Mouse (Mus musculus) midbrain, embryonic 13.5 days (tissue): ENCODE measurements around the gene Pbld1. TPM values are rescaled to one million over a fixed set of nuclear protein-coding genes. Genes with fewer than 3 reads are reported as not detected.

Experiments
- ATAC-seq: fragments of 200-750 bp; cut with Nextera tagmentation; 2 replicates; pipeline ENCODE4 v1.8.0; 2017; ENCODE audit warnings: mild to moderate bottlenecking, moderate TSS enrichment, moderate library complexity
- H3K27ac ChIP-seq: fragments of 300-500 bp; sonication (generic); 2 replicates; pipeline ENCODE4 v1.5.1; 2015; ENCODE audit warnings: inconsistent platforms, mild to moderate bottlenecking, moderate library complexity
- H3K27me3 ChIP-seq: fragments of 300-500 bp; sonication (generic); 2 replicates; pipeline ENCODE4 v1.6.1; 2015; ENCODE audit warnings: mild to moderate bottlenecking, inconsistent platforms
- H3K36me3 ChIP-seq: fragments of 300-500 bp; sonication (generic); 2 replicates; pipeline ENCODE4 v1.6.1; 2015; ENCODE audit warnings: mild to moderate bottlenecking, inconsistent platforms
- H3K4me1 ChIP-seq: fragments of 300-500 bp; sonication (generic); replicated peaks from 2 replicates; pipeline ENCODE4 v1.6.1; 2015; ENCODE audit warnings: inconsistent platforms
- H3K4me2 ChIP-seq: fragments of 300-500 bp; sonication (generic); replicated peaks from 2 replicates; pipeline ENCODE4 v1.6.1; 2015; ENCODE audit warnings: moderate library complexity, mild to moderate bottlenecking, inconsistent platforms
- H3K4me3 ChIP-seq: fragments of 300-500 bp; sonication (generic); replicated peaks from 2 replicates; pipeline ENCODE4 v1.5.1; 2015; ENCODE audit warnings: mild to moderate bottlenecking, inconsistent platforms
- H3K9ac ChIP-seq: fragments of 300-500 bp; sonication (generic); replicated peaks from 2 replicates; pipeline ENCODE4 v1.6.1; 2015; ENCODE audit warnings: mild to moderate bottlenecking, inconsistent platforms
- H3K9me3 ChIP-seq: fragments of 300-500 bp; sonication (generic); 2 replicates; pipeline ENCODE4 v1.6.1; 2016; ENCODE audit warnings: mild to moderate bottlenecking, inconsistent platforms
- WGBS: fragments of 180-500 bp; shearing (Covaris S2); methylation state at CpG from one replicate; pipeline ENCODE4 v1.1.7; 2015; 5-methylcytosine and 5-hydroxymethylcytosine counted together
- polyA plus RNA-seq: library from polyadenylated mRNA; unstranded; fragments of >200 nt; fragmentation: Nextera tagmentation; extraction: Ambion mirVana; gene quantifications from 2 replicates; pipeline ENCODE4 v1.2.1, GENCODE M21; 2015

Gene Pbld1
- polyA plus RNA-seq, 1 experiment from 2014 or later = 1.0 TPM

- Histone ChIP-seq H3K9me3 (no peaks in the 10 kb centered on the region), H3K9ac (peak overlapping the region; percentile 100), H3K4me3 (peak overlapping the region; percentile 90), H3K4me2 (peak overlapping the region; percentile 92), H3K4me1 (peaks cover 58% of the 10 kb centered on the region), H3K36me3 (no peaks in the 10 kb centered on the region), H3K27ac (peak overlapping the region; percentile 100), H3K27me3 (no peaks in the 10 kb centered on the region)
- no peak for ATAC-seq
- WGBS = 8% methylated on average over 6 of the region's 6 CpGs
These were observed 34.4 kb upstream of the Pbld1 start for GRCm38 (mm10) chr10:63025491-63026011.

- Histone ChIP-seq H3K4me1 (peaks cover 51% of the 10 kb centered on the region), H3K27me3 (no peaks in the 10 kb centered on the region), H3K4me2 (peak overlapping the region; percentile 92), H3K9ac (peak overlapping the region; percentile 49; the same call in 1 of the 2 replicates), H3K9me3 (no peaks in the 10 kb centered on the region), H3K4me3 (peak overlapping the region; percentile 90), H3K36me3 (no peaks in the 10 kb centered on the region), H3K27ac (peak overlapping the region; percentile 100)
- ATAC-seq = no peak
- WGBS = 1% methylated on average over 8 of the region's 8 CpGs
These were observed 33.7 kb upstream of the Pbld1 start for GRCm38 (mm10) chr10:63026156-63026794.

DNA sequence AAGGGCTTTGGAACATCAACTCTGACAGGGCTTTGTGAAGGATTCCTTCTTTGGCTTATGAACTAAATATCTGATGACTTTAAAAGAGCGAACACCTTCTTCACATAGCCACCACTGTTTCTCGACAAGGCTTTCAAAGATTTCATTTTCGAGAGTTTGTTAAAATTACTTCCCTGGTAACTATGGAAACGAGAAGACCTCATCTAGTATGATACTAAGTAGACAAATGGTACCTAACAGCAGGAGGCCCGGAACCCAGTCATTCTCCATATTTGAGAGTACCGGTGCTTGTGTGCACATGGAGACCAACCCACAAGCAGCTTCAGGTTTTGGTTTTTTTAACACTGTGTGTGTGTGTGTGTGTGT, 33.2 kb upstream of the Pbld1 start:
- H3K9me3 ChIP-seq = no peaks in the 10 kb centered on the region
- no peaks in the 10 kb centered on the region for H3K36me3 ChIP-seq
- H3K9ac ChIP-seq = peak overlapping the region; percentile 49; the same call in 1 of the 2 replicates
- WGBS = 16% methylated on average over 6 of the region's 6 CpGs
- no peak for ATAC-seq
- H3K4me1 ChIP-seq = peaks cover 46% of the 10 kb centered on the region
- no peaks in the 10 kb centered on the region for H3K27me3 ChIP-seq
- H3K27ac ChIP-seq = peak overlapping the region; percentile 100
- peak overlapping the region; percentile 90 for H3K4me3 ChIP-seq
- peak overlapping the region; percentile 92 for H3K4me2 ChIP-seq

GRCm38 (mm10) chr10:63027376-63028161, 32.4 kb upstream of the Pbld1 start:
- Histone ChIP-seq H3K4me1 (peaks cover 42% of the 10 kb centered on the region), H3K27ac (peak overlapping the region; percentile 100), H3K4me3 (no peak overlapping the region), H3K36me3 (no peaks in the 10 kb centered on the region), H3K4me2 (peak overlapping the region; percentile 92), H3K27me3 (no peaks in the 10 kb centered on the region), H3K9ac (no peak overlapping the region), H3K9me3 (no peaks in the 10 kb centered on the region)
- WGBS = 87% methylated on average over 10 of the region's 10 CpGs
- no peak for ATAC-seq

DNA sequence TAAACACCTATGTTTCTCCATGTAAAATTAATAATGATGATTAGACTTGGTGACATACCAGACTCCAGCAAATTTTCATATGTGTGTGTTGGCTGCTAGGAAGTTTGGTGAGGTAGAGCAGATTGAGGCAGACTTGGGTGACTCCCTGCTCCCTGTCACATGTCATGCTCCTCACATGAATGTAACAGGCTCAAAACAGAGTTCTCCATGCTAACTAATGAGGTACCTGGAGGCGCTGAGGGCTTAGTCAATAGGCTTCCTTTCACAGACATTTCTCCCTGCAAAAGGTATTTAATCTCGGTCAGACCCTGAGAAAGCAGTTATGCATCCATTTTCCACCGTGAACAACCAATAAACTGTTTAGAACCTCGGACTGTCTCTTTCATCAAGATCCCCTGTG, 31.6 kb upstream of the Pbld1 start:
- peaks cover 42% of the 10 kb centered on the region for H3K4me1 ChIP-seq
- peak overlapping the region; percentile 61 for H3K27ac ChIP-seq
- no peak overlapping the region for H3K4me2 ChIP-seq
- no peaks in the 10 kb centered on the region for H3K36me3 ChIP-seq
- no peak for ATAC-seq
- H3K9ac ChIP-seq = no peak overlapping the region
- H3K27me3 ChIP-seq = no peaks in the 10 kb centered on the region
- H3K9me3 ChIP-seq = no peaks in the 10 kb centered on the region
- no peak overlapping the region for H3K4me3 ChIP-seq
- WGBS = 44% methylated on average over 4 of the region's 4 CpGs

- ATAC-seq = no peak
- no peak overlapping the region for H3K27ac ChIP-seq
- H3K4me3 ChIP-seq = no peak overlapping the region
- H3K9me3 ChIP-seq = no peaks in the 10 kb centered on the region
- H3K36me3 ChIP-seq = no peaks in the 10 kb centered on the region
- 77% methylated on average over 3 of the region's 3 CpGs for WGBS
- no peak overlapping the region for H3K9ac ChIP-seq
- H3K4me1 ChIP-seq = peaks cover 18% of the 10 kb centered on the region
- no peak overlapping the region for H3K4me2 ChIP-seq
- no peaks in the 10 kb centered on the region for H3K27me3 ChIP-seq
These were observed 27.7 kb upstream of the Pbld1 start for GRCm38 (mm10) chr10:63032267-63032666.

DNA sequence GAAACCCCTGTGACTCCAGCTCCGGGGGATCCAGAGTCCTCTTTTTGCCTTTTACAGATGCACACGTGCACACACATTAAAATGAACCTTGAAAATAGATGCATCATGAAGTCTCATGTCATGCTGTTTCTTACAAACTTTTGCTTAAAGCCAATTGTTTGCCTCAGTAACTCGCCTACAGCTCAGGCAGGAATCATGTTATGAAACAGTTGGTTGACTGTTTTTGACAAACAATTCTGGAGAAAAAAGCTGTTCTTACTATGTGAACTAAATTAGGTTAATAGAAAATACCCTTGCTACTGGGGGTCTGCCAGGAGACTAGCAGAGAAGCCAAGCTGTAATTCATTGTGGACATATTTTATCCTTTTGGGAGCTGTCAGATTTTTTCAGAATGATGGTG, 27.0 kb upstream of the Pbld1 start:
- Histone ChIP-seq H3K9me3 (no peaks in the 10 kb centered on the region), H3K9ac (no peak overlapping the region), H3K4me2 (no peak overlapping the region), H3K27me3 (no peaks in the 10 kb centered on the region), H3K4me3 (no peak overlapping the region), H3K36me3 (no peaks in the 10 kb centered on the region), H3K4me1 (peaks cover 11% of the 10 kb centered on the region), H3K27ac (no peak overlapping the region)
- no peak for ATAC-seq
- WGBS = 74% methylated on average over 3 of the region's 3 CpGs

DNA sequence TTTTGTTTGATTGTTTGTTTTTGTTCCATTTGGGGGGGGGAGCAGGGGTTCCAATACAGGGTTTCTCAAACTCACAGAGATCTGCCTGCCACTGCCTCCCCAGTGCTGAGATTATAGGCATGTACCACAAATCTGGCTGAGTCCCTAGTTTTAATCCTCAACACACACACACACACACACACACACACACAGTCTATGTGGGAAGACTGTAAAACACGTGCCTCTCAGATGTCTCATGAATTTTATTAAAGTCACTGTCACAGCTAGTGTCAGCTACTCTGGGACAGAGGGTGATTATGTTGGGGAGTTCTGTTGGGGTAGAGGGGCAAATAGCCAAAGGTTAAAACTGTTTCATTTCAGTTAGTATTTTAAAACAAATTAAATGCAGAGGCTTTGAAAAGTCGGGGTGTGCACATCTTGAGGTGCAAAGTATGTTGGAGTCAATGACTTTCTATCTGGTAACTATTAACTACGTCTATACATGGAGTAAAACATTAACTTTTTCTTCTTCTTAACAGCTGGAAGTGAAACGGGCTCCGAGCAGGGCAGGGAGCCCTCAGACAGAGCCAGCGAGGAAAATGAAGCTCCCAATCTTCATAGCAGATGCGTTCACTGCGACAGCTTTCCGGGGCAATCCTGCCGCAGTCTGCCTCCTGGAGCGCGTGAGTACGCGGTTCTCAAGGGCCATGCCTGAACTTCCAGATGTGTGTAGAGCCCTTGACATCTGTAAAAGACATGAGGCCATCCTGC, 21.2 kb upstream of the Pbld1 start:
- H3K27ac ChIP-seq = no peak overlapping the region
- no peaks in the 10 kb centered on the region for H3K27me3 ChIP-seq
- no peaks in the 10 kb centered on the region for H3K4me1 ChIP-seq
- no peak overlapping the region for H3K9ac ChIP-seq
- WGBS = 86% methylated on average over 14 of the region's 14 CpGs
- no peak overlapping the region for H3K4me2 ChIP-seq
- no peak overlapping the region for H3K4me3 ChIP-seq
- H3K9me3 ChIP-seq = no peaks in the 10 kb centered on the region
- no peaks in the 10 kb centered on the region for H3K36me3 ChIP-seq
- ATAC-seq = no peak

DNA sequence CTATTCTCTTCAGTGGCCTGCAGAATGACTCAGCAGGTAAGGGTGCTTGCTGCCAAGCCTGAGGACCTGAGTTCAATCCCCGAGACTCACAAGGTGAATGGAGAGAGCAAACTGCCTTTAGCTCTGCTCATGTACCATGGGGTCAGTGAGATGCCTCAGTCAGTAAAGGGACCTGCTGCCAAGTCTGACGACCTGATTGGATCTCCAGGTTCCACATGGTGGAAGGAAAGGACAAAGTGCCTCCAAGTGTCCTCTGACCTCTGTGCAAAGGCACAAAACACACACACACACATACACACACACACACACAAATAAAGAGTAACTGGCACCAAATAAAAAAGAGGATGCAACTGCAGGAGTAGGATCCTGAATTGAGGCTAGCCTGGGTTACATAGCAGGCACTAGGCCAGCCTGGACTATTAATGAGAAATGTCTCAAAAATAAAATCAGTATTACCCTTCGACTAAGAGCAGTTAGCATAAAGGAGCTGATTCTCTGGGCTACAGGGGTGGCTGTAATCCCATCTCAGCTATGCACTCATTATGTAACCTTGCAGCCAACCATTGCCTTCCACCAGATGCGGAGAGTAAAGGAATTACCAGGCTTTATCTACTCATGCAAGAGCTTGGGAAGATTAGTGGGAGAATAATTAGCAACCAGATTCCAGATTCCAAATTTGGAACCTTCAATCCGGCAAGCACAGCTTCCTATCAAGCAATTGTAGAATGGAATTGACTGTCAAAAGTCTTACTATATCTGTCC, 19.9 kb upstream of the Pbld1 start:
- no peak overlapping the region for H3K4me3 ChIP-seq
- no peaks in the 10 kb centered on the region for H3K9me3 ChIP-seq
- H3K27me3 ChIP-seq = no peaks in the 10 kb centered on the region
- no peak overlapping the region for H3K4me2 ChIP-seq
- H3K36me3 ChIP-seq = no peaks in the 10 kb centered on the region
- H3K4me1 ChIP-seq = no peaks in the 10 kb centered on the region
- no peak for ATAC-seq
- H3K27ac ChIP-seq = no peak overlapping the region
- WGBS = 67% methylated on average over 5 of the region's 5 CpGs
- no peak overlapping the region for H3K9ac ChIP-seq

DNA sequence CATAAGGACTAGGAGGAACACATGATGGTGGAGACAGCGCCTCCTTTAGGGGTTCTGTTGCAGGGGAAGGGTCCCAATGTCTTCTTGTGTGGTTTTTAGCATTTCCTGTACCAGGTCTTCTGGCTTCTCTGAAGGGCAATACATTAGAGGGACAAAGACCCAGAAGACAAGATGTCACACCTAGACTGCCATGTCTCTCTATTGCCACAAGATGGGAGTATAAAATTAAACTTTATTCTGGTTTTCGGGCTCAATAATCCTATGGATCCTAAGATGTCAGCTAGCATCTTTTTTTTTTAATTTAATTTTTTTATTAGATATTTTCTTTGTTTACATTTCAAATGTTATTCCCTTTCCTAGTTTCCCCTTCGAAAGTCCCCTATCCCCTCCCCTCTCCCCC, 16.8 kb upstream of the Pbld1 start:
- no peak overlapping the region for H3K4me2 ChIP-seq
- no peak overlapping the region for H3K4me3 ChIP-seq
- no peaks in the 10 kb centered on the region for H3K9me3 ChIP-seq
- H3K9ac ChIP-seq = no peak overlapping the region
- no peaks in the 10 kb centered on the region for H3K36me3 ChIP-seq
- no peak for ATAC-seq
- no peaks in the 10 kb centered on the region for H3K4me1 ChIP-seq
- no peak overlapping the region for H3K27ac ChIP-seq
- no peaks in the 10 kb centered on the region for H3K27me3 ChIP-seq
- 71% methylated on average over 3 of the region's 3 CpGs for whole genome bisulfite sequencing

DNA sequence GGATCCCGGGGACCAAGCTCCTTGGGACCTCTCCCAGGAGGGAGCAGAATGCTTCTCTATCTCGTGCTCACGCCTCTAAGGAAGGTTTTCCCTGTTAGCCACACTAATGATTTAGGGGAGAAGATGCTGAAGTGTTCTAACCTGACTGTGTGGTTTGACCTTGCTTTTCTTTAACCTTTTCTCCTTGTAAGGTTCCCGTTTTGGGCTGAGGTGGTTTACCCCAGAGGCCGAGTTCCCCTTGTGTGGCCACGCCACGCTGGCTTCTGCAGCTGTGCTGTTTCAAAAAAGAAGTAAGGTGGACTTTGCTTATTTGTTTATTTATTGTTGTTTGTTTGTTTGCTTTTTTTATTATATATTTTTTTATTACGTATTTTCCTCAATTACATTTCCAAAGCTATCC, 12.2 kb upstream of the Pbld1 start:
- WGBS = 94% methylated on average over 8 of the region's 8 CpGs
- ATAC-seq = no peak
- no peak overlapping the region for H3K4me3 ChIP-seq

More for the DNA sequence above, 12.2 kb upstream of the Pbld1 start:
- H3K4me2 ChIP-seq = no peak overlapping the region
- no peaks in the 10 kb centered on the region for H3K4me1 ChIP-seq
- H3K27me3 ChIP-seq = no peaks in the 10 kb centered on the region
- no peaks in the 10 kb centered on the region for H3K36me3 ChIP-seq
- H3K9me3 ChIP-seq = no peaks in the 10 kb centered on the region
- no peak overlapping the region for H3K9ac ChIP-seq
- no peak overlapping the region for H3K27ac ChIP-seq
